Mouse (Mus musculus) thymus, adult 18-20 months (tissue): ENCODE data around the gene Spa17.

Experiments used
- DNase-seq, 2 experiments: peaks; one replicate each; pipeline ENCODE4 v3.0.0; 2022; ENCODE audit warnings: mixed read lengths in 2 of 2

Spa17 gene

GRCm38 (mm10) chr9:37615220-37615619 is 1.7 kb upstream of the Spa17 start:
- DNase-seq = no peak

DNA sequence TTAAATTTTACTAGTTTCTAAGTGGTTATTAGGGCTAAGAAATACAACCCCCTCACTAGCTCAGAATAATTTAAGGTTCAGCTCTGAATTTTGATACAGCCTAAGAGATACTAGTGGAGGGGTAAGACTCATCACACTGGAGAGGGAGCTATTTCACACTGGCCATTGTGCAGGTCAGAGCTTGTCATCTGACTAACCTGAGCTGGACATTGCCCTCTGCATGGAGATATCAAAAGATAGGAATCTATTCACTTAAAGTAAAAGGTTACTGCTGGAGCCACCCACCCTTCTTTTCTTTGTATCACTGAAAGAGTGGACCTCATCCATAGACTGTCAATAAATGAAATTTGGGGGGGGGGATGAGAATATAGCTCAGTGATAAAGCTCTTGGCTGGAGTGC is 794 bp upstream of the Spa17 start:
- no peak for DNase-seq

DNA sequence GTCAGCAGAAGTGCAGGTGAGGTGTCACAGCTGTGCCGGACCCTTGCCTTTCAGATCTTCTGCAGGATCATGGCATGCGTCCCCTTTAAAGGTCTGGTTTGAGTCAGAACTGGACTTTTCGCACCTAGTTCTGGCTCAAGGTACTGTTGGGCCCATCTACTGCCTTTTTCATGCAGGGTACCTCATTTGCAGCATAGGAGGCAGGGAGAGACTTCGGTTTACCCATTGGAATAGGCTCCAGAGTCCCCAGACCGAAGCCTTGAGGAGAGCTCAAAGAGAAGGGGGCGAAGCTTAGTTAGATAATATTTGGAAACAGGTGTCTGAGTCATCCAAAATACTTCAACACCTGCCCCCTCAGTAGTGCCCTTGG is 374 bp upstream of the Spa17 start:
- DNase-seq = no peak

DNA sequence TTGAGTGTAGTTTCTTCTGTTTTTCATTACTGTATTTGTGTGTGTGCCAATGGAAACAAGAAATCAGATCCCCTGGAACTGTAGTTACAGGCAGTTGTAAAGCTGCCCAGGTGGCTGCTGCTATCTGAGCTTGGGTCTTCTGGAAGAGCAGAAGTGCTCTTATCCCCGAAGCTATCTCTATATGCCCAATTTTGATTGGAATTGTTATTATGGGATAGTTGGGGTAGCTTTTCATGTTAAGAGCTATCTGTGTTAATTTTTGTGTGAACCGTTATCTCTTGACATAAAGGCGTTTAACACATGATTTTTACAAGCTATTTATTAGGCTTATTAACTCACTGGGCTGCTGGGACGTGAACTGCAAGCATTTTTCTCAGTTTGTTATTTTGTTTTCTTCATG is 4.0 kb downstream of the Spa17 start:
- DNase-seq = no peak

DNA sequence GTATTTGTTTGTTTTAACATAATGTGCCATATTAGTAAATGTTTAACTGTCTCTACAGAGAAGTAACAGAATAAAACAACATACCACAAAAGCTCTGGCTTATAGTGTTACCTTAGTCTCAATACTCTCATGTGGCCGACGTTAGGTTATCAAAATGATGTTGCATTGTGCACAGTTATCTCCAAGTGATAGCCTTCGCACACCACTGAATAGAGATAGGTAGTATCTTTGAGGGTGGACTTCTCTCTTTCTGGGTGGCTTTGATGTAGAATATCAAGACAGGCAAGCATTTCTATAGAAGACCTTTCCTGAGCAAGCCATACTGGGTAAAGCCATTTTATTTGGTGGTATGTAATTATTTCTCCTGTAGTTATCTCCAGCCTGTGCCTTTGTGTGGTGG is 8.4 kb downstream of the Spa17 start:
- no peak for DNase-seq

GRCm38 (mm10) chr9:37600538-37601205 is 12.8 kb downstream of the Spa17 start:
- DNase-seq = no peak

DNA sequence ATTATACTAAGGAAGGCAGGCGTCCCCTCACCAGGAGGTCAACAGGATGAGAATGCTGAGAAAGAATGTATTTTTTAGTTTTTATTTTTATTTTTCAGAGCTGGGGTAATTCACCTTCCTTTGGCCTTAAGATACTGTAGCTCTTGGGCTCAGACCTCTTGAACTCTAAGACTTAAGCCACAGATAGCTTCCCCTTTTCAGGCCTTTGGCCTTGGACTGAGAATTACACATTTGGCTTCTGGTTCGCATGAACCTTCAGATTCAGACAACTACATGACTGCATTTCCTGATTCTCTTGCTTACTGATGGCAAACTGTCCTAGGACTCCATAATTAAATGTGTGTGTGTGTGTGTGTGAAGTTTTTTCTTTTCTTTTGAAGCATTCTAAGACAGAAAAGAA is 14.9 kb downstream of the Spa17 start:
- DNase-seq = no peak

DNA sequence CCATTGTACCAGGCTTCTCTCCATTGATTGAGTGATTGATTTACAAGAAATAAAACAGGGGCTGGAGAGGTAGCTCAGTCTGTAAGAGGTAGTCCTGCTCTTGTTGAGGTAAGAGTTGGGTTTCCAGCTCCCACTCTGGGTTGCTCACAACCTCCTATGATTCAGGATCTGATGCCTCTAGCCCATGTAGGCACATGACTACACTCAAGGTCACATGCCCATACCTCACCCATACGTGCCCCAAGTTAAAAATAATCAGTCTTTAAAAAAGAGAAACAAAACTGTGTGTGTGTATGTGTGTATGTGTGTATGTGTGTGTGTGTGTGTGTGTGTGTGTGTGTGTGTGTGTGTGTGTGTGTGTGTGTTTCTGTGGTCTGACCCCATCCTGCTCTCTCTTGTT is 18.0 kb downstream of the Spa17 start:
- DNase-seq = no peak

- DNase-seq = no peak
Measured at GRCm38 (mm10) chr9:37593690-37594089, 19.8 kb downstream of the Spa17 start.

GRCm38 (mm10) chr9:37592633-37593032 is 20.9 kb downstream of the Spa17 start:
- DNase-seq = no peak

DNA sequence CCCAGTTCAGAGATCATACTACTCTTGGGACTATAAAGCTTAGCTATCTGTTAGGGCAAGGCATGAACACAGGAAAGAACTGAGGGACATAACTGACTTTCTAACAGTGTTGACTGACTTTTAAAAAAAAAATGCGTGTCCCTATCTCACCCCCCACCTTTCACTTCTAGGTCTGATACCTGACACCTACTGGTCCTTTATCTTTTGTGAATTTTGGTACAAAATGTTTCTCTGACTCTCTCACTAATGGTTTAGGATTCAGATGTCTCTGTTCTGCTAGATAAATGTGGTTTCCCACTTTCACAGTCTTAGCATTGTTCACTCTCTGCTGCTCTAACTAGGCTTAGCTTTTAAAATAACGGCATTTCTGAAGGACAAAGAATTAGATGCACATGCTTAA is 21.5 kb downstream of the Spa17 start:
- no peak for DNase-seq

DNA sequence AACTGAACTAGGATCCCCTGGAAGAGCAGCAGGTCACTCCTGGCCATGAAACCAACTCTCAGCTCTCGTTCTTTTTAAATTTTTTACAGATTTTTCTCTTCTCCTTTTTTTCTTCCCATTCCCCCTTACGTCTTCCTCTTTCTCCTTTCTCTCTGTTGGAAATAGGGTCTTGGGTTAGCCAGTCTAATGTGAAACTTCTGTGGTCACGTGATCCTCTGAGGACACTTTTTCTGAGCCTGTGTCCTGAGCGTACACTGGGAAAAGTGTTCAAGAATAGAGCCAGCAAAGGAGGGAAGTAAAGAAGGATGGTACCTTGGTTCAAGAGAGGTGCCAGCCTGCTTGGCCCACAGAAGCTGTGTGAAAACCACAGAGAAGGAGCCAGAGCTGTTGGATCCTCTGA is 23.1 kb downstream of the Spa17 start:
- DNase-seq = no peak

- DNase-seq = no peak
Measured at GRCm38 (mm10) chr9:37586718-37587117, 26.8 kb downstream of the Spa17 start.

DNA sequence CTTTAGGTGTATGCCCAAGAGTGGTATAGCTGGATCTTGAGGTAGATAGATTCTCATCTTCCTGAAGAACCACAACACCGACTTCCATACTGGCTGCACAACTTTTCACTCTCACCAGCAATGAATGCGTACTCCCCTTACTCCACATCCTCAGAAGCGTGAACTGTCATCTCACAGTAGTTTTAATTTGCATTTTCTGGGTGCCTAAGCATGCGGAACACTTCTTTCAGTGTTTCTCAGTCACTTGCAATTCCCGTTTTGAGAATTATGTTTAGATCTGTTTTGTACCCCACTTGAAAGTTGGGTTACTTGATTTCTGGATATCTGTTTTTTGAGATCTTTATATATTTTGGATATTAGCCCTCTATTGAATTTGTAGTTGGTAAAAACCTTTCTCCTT is 29.9 kb downstream of the Spa17 start:
- no peak for DNase-seq

- peak in 1 of 2 experiments; percentile 12 for DNase-seq
Measured at GRCm38 (mm10) chr9:37576436-37576930, 37.0 kb downstream of the Spa17 start.

GRCm38 (mm10) chr9:37572204-37572876 is 41.2 kb downstream of the Spa17 start:
- no peak for DNase-seq

- DNase-seq = no peak
Measured at GRCm38 (mm10) chr9:37569231-37569835, 44.2 kb downstream of the Spa17 start.

DNA sequence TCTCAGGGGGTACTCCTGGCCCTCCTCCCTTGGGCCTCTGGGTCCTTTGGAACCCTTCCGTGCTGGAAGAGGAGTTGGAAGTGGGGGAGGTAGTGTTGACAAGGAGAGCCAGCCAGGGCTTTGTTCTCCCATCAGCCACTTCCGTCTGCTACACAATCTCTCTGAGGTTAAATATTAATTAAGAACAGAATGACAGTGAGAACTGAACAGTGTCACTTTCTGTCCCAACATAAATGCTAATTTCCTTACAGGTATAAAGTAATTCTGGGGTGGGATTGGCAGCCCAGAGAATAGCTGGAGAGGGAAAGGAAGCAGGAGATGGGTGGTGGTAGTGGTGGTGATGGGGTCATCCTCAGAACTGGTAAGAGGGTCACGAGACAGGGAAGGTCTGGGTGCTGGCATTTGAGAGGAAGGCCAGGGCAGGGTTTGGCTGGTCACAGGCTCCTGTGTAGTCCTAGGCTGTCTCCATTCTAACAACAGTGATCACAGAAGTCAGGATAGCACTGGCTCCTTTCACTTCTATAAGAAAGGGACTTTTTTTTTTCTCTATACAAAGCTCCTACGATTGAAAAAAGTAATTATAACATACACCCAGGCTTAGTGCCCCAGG is 44.8 kb downstream of the Spa17 start:
- no peak for DNase-seq

DNA sequence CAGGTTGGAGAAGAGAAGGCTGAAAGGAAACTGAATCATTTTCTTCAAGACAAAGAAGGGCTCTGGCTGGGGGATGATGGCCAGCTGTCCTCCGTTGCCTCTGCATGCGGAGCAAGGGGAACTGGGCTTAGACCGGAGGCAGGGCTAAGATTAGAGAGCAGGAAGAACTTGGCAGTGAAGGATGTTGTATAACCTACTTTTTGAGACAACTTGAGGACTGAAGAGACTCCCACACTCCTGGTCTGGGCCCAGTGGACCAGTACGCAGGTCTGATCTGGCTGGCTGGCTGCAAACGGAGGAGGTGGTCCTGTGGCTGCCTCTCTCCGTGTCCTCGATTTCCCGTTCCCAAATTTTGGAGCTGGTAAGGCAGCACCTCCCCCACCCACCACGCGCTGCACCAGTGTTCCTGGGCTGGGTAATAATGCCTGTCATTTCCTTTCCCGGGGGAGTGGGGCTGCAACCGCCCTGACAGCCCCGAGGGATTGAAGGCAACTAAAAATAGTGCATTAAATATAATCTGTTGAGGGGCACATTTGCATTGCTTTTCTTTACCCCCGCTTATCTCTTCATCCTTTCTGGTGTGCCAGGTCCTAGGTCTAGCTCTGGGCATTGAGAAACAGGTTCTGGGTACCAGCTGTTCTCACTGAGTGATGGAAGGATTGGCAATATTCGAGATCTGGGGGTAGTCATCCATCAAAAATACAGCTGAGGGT is 45.5 kb downstream of the Spa17 start:
- no peak for DNase-seq

GRCm38 (mm10) chr9:37567454-37567853 is 46.1 kb downstream of the Spa17 start:
- DNase-seq = no peak

DNA sequence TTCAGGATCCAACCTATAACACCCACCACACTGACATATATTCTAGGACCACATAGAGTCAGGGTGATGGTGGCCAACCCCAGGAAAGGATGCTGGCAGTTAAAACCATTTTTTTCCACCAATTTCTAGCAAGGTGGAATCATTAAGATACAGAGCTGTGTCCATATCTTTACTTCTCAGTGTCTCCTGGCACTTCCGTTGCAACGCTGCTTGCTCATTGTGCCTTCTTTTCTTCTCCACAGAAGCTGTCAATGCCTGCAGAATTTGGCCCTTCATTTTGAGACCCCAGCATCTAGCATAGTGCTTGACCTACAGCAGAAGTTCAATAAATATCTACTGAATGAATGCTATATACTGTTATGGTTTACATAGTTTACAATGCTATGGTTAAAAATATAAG is 46.5 kb downstream of the Spa17 start:
- no peak for DNase-seq

GRCm38 (mm10) chr9:37563805-37564204 is 49.7 kb downstream of the Spa17 start:
- DNase-seq = no peak

DNA sequence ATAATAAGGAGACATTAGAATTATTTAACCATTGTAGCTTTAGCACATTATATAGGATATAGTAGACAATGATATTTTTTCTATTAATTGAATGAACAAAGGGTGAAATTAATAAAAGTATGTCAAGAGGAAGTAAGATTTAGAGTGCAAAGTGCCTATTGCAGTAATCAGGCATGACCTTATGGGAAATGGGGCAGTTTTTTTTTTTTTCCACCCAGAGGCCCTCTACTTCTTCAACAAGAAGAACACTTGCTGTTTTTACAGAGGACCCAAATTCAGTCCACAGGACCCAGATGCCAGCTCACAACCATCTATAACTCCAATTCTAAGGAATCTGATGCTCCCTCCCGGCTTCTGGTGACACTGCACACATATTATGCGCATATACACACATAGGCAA is 52.9 kb downstream of the Spa17 start:
- no peak for DNase-seq
